ENCODE assay signal across 27 mouse cellular contexts in genomic region chr6:32449237-32449963, GRCm38 (mm10).
A peak's percentile ranks its signal among the peaks of the same experiment; 100 is the strongest.
DNase-seq lines count a peak whose midpoint lies in the region; ATAC-seq and TF ChIP-seq lines count a peak whose summit lies in the region.
"Had no signal": no experiment of that assay in that cellular context is flagged by ENCODE, and none has a peak within 500 bp of the region (broad histone marks: within the 10 kb centered on the region; RNA-seq: fewer than 3 reads in every experiment).

No protein-coding gene starts in this region.

- no peak overlapping the region for H3K27ac ChIP-seq in embryonic facial prominence, embryonic 14.5 days (replicated peaks; ENCODE audit: low read depth, low read length)
- H3K27ac ChIP-seq in embryonic facial prominence, embryonic 10.5 days (replicated peaks) = no peak overlapping the region
- H3K27ac ChIP-seq in liver, adult 2 months (replicated peaks; ENCODE audit: insufficient read depth, low read depth, low read length) = no peak overlapping the region
- peak overlapping the region; percentile 47 for H3K27ac ChIP-seq in limb, embryonic 10.5 days
- H3K27ac ChIP-seq: embryonic facial prominence, embryonic 15.5 days; hindbrain, embryonic 15.5 days; limb, embryonic 12.5 days; liver, embryonic 14.5 days; midbrain, embryonic 12.5 days had no signal

- no peak for TF ChIP-seq CTCF in liver, adult 2 months (IDR thresholded peaks at IDR 0.05; ENCODE audit: low read depth, low read length)

- peak; percentile 11 for DNase-seq in embryonic facial prominence, embryonic 14.5 days (ENCODE audit: low spot score)
- no peak for DNase-seq in embryonic facial prominence, embryonic 10.5 days (ENCODE audit: low spot score)
- peak; percentile 12 for DNase-seq in heart, postnatal 4 days
- no peak for DNase-seq in heart, adult 8-10 months (ENCODE audit: low spot score)
- DNase-seq in liver, adult 2 months (ENCODE audit: extremely low read depth, low read depth, low spot score) = peak; percentile 4
- DNase-seq in liver = no peak
- no peak for DNase-seq in limb, embryonic 10.5 days (ENCODE audit: low spot score)
- no peak for DNase-seq in cerebellum, adult 9-10 months
- DNase-seq: adrenal gland, adult 8-10 months; cerebellum, adult 18-20 months; cerebellum, postnatal 36 days; embryo, embryonic 11 days; forebrain, postnatal 0 days; gastrocnemius, postnatal 36 days; kidney, postnatal 10 days; layer of hippocampus, postnatal 36 days; lung, embryonic 14.5 days; right cerebral cortex, postnatal 14 days; spleen, adult 18-20 months; thymus, postnatal 25 days had no signal

- ATAC-seq in embryonic facial prominence, embryonic 14.5 days (ENCODE audit: low read depth) = no peak
- ATAC-seq: forebrain, postnatal 0 days; Patski had no signal

- H3K4me3 ChIP-seq in embryonic facial prominence, embryonic 14.5 days (ENCODE audit: low read depth, low read length) = no peak overlapping the region
- H3K4me3 ChIP-seq in embryonic facial prominence, embryonic 10.5 days = no peak overlapping the region
- no peak overlapping the region for H3K4me3 ChIP-seq in liver, adult 2 months (ENCODE audit: insufficient read depth, low read depth, low read length)
- no peak overlapping the region for H3K4me3 ChIP-seq in limb, embryonic 10.5 days
- H3K4me3 ChIP-seq: embryonic facial prominence, embryonic 15.5 days; heart, embryonic 12.5 days; hindbrain, embryonic 15.5 days; limb, embryonic 12.5 days; midbrain, embryonic 12.5 days had no signal

- no peaks in the 10 kb centered on the region for H3K79me2 ChIP-seq in liver, adult 2 months (ENCODE audit: control insufficient read depth, insufficient read depth, low read length)

- H3K4me1 ChIP-seq in embryonic facial prominence, embryonic 14.5 days (ENCODE audit: control insufficient read depth, insufficient read depth, low read length) = 0 out of 2 replicates have a peak, but pooled peaks cover 7% of the 10 kb centered on the region
- peaks cover 16% of the 10 kb centered on the region for H3K4me1 ChIP-seq in embryonic facial prominence, embryonic 10.5 days
- no peaks in the 10 kb centered on the region for H3K4me1 ChIP-seq in liver, adult 2 months (ENCODE audit: control insufficient read depth, insufficient read depth, low read length)
- H3K4me1 ChIP-seq in limb, embryonic 10.5 days = peaks cover 50% of the 10 kb centered on the region
- H3K4me1 ChIP-seq: embryonic facial prominence, embryonic 15.5 days; midbrain, embryonic 12.5 days had no signal

- H3K4me2 ChIP-seq in embryonic facial prominence, embryonic 14.5 days (ENCODE audit: low read depth, low read length) = no peak overlapping the region
- H3K4me2 ChIP-seq: embryonic facial prominence, embryonic 15.5 days; heart, embryonic 12.5 days; hindbrain, embryonic 15.5 days; limb, embryonic 12.5 days; lung, embryonic 14.5 days; midbrain, embryonic 12.5 days had no signal

- no peak for TF ChIP-seq POLR2A in liver, adult 2 months (IDR thresholded peaks at IDR 0.05; ENCODE audit: extremely low read depth, insufficient read depth, low read length)

- 60% methylated on average over 8 of the region's 8 CpGs for WGBS in embryonic facial prominence, embryonic 14.5 days
- WGBS in embryonic facial prominence, embryonic 10.5 days = 87% methylated on average over 8 of the region's 8 CpGs
- 87% methylated on average over 8 of the region's 8 CpGs for WGBS in liver, adult 2 months
- WGBS in limb, embryonic 10.5 days = 74% methylated on average over 8 of the region's 8 CpGs

- H3K27me3 ChIP-seq in embryonic facial prominence, embryonic 14.5 days (replicated peaks; ENCODE audit: control insufficient read depth, insufficient read depth, low read length) = no peaks in the 10 kb centered on the region
- H3K27me3 ChIP-seq in embryonic facial prominence, embryonic 10.5 days (replicated peaks; ENCODE audit: low read depth, poor library complexity, severe bottlenecking) = no peaks in the 10 kb centered on the region
- H3K27me3 ChIP-seq in liver, adult 2 months (ENCODE audit: control insufficient read depth, insufficient read depth, low read length) = no peaks in the 10 kb centered on the region
- no peaks in the 10 kb centered on the region for H3K27me3 ChIP-seq in limb, embryonic 10.5 days (ENCODE audit: low read depth, poor library complexity, severe bottlenecking)
- H3K27me3 ChIP-seq: embryonic facial prominence, embryonic 15.5 days; heart, embryonic 12.5 days; hindbrain, embryonic 15.5 days; limb, embryonic 12.5 days; midbrain, embryonic 12.5 days; Patski had no signal

- no peaks in the 10 kb centered on the region for H3K36me3 ChIP-seq in embryonic facial prominence, embryonic 14.5 days (ENCODE audit: control insufficient read depth, insufficient read depth, low read length)
- H3K36me3 ChIP-seq in embryonic facial prominence, embryonic 10.5 days (replicated peaks) = no peaks in the 10 kb centered on the region
- no peaks in the 10 kb centered on the region for H3K36me3 ChIP-seq in liver, adult 2 months (ENCODE audit: control insufficient read depth, insufficient read depth, low read length)
- H3K36me3 ChIP-seq in limb, embryonic 10.5 days = no peaks in the 10 kb centered on the region
- H3K36me3 ChIP-seq: embryonic facial prominence, embryonic 15.5 days; heart, embryonic 12.5 days; hindbrain, embryonic 15.5 days; limb, embryonic 12.5 days; midbrain, embryonic 12.5 days had no signal

- H3K9me3 ChIP-seq in embryonic facial prominence, embryonic 14.5 days (ENCODE audit: control insufficient read depth, low read length) = no peaks in the 10 kb centered on the region
- H3K9me3 ChIP-seq in embryonic facial prominence, embryonic 10.5 days = no peaks in the 10 kb centered on the region
- H3K9me3 ChIP-seq in limb, embryonic 10.5 days (replicated peaks) = no peaks in the 10 kb centered on the region
- H3K9me3 ChIP-seq: embryonic facial prominence, embryonic 15.5 days; heart, embryonic 12.5 days; hindbrain, embryonic 15.5 days; limb, embryonic 12.5 days; midbrain, embryonic 12.5 days had no signal

- no peak overlapping the region for H3K9ac ChIP-seq in embryonic facial prominence, embryonic 14.5 days (ENCODE audit: low read depth, low read length)
- H3K9ac ChIP-seq in liver, adult 2 months (ENCODE audit: low read depth, low read length) = no peak overlapping the region
- H3K9ac ChIP-seq: embryonic facial prominence, embryonic 15.5 days; forebrain, postnatal 0 days; heart, embryonic 12.5 days; hindbrain, embryonic 15.5 days; limb, embryonic 12.5 days; liver, embryonic 14.5 days; lung, embryonic 14.5 days; midbrain, embryonic 12.5 days had no signal

Comparison
In these comparisons a context has a peak if more than half of its experiments do, and no peak if none do; other contexts are left out.
1. DNase-seq: peak in embryonic facial prominence, embryonic 14.5 days (single experiment), heart, postnatal 4 days (single experiment) and liver, adult 2 months (single experiment); none in embryonic facial prominence, embryonic 10.5 days (single experiment), heart, adult 8-10 months (single experiment), liver (single experiment), limb, embryonic 10.5 days (single experiment) and cerebellum, adult 9-10 months (single experiment).